Mouse (Mus musculus): ENCODE measurements around the gene Tecpr1.

- TF ChIP-seq CTCF (IDR thresholded peaks at IDR 0.05; ENCODE audit: low read depth, low read length) (no peak), POLR2AphosphoS5 (IDR thresholded peaks at IDR 0.05; ENCODE audit: insufficient replicate concordance, low read depth, low read length) (no peak)
Measured at GRCm38 (mm10) chr5:144206069-144206468, 17.3 kb downstream of the Tecpr1 start.
